Mouse (Mus musculus): ENCODE results near the gene Prx. TPM values are rescaled to one million over a fixed set of nuclear protein-coding genes. Genes with fewer than 3 reads are reported as not detected.

The Prx gene
- polyA plus RNA-seq, 1 experiment: 2.0 TPM

- WGBS: 84% methylated on average over 3 of the region's 3 CpGs
- H3K27ac ChIP-seq (ENCODE audit: control insufficient read depth, insufficient read depth, low read length): no peak overlapping the region; the same call in 1 of the 2 replicates
- H3K4me1 ChIP-seq (replicated peaks; ENCODE audit: control insufficient read depth, insufficient read depth, low read length): peaks cover 2% of the 10 kb centered on the region; the same call in 1 of the 2 replicates
- no peaks in the 10 kb centered on the region for H3K27me3 ChIP-seq (ENCODE audit: control insufficient read depth, insufficient read depth, low read length)
- peaks cover 9% of the 10 kb centered on the region; the same call in 1 of the 2 replicates for H3K36me3 ChIP-seq (ENCODE audit: control insufficient read depth, insufficient read depth, low read length)
- DNase-seq: no peak
- TF ChIP-seq CTCF (IDR thresholded peaks at IDR 0.05; ENCODE audit: borderline replicate concordance, control insufficient read depth, extremely low read depth, insufficient read depth, low read length, poor library complexity) (no peak), POLR2A (IDR thresholded peaks at IDR 0.05; ENCODE audit: control insufficient read depth, extremely low read depth, insufficient read depth, low read length, poor library complexity) (no peak)
- no peak overlapping the region for H3K4me3 ChIP-seq (ENCODE audit: control insufficient read depth, insufficient read depth, low read length)
Observed at GRCm38 (mm10) chr7:27480506-27480905, 18.6 kb upstream of the Prx start.

- H3K4me3 ChIP-seq (ENCODE audit: control insufficient read depth, insufficient read depth, low read length): peak overlapping the region; percentile 22
- no peak for TF ChIP-seq POLR2A (IDR thresholded peaks at IDR 0.05; ENCODE audit: control insufficient read depth, extremely low read depth, insufficient read depth, low read length, poor library complexity)
- no peak for TF ChIP-seq CTCF (IDR thresholded peaks at IDR 0.05; ENCODE audit: borderline replicate concordance, control insufficient read depth, extremely low read depth, insufficient read depth, low read length, poor library complexity)
- H3K27ac ChIP-seq (ENCODE audit: control insufficient read depth, insufficient read depth, low read length): no peak overlapping the region; the same call in 1 of the 2 replicates
- peaks cover 9% of the 10 kb centered on the region; the same call in 1 of the 2 replicates for H3K36me3 ChIP-seq (ENCODE audit: control insufficient read depth, insufficient read depth, low read length)
- 29% methylated on average over 11 of the region's 11 CpGs for WGBS
- DNase-seq: no peak
- no peaks in the 10 kb centered on the region for H3K27me3 ChIP-seq (ENCODE audit: control insufficient read depth, insufficient read depth, low read length)
- H3K4me1 ChIP-seq (replicated peaks; ENCODE audit: control insufficient read depth, insufficient read depth, low read length): peaks cover 2% of the 10 kb centered on the region; the same call in 1 of the 2 replicates
Observed at GRCm38 (mm10) chr7:27480927-27481626, 18.0 kb upstream of the Prx start.

- DNase-seq: peak; percentile 71
- H3K27me3 ChIP-seq (ENCODE audit: control insufficient read depth, insufficient read depth, low read length): no peaks in the 10 kb centered on the region
Observed at GRCm38 (mm10) chr7:27481627-27481969, 17.5 kb upstream of the Prx start.

GRCm38 (mm10) chr7:27483860-27484259 is 15.3 kb upstream of the Prx start:
- H3K4me1 ChIP-seq (replicated peaks; ENCODE audit: control insufficient read depth, insufficient read depth, low read length): peaks cover 10% of the 10 kb centered on the region
- H3K36me3 ChIP-seq (ENCODE audit: control insufficient read depth, insufficient read depth, low read length): no peaks in the 10 kb centered on the region
- DNase-seq: no peak
- TF ChIP-seq CTCF (IDR thresholded peaks at IDR 0.05; ENCODE audit: borderline replicate concordance, control insufficient read depth, extremely low read depth, insufficient read depth, low read length, poor library complexity) (no peak), POLR2A (IDR thresholded peaks at IDR 0.05; ENCODE audit: control insufficient read depth, extremely low read depth, insufficient read depth, low read length, poor library complexity) (no peak)
- no peak overlapping the region for H3K27ac ChIP-seq (ENCODE audit: control insufficient read depth, insufficient read depth, low read length)
- H3K27me3 ChIP-seq (ENCODE audit: control insufficient read depth, insufficient read depth, low read length): no peaks in the 10 kb centered on the region
- WGBS: 94% methylated on average over 4 of the region's 4 CpGs
- no peak overlapping the region for H3K4me3 ChIP-seq (ENCODE audit: control insufficient read depth, insufficient read depth, low read length)

More at GRCm38 (mm10) chr7:27481627-27481969, 17.5 kb upstream of the Prx start:
- WGBS: under 1% methylated on average over 11 of the region's 12 CpGs
- H3K4me1 ChIP-seq (replicated peaks; ENCODE audit: control insufficient read depth, insufficient read depth, low read length): peaks cover 2% of the 10 kb centered on the region; the same call in 1 of the 2 replicates
- no peak for TF ChIP-seq POLR2A (IDR thresholded peaks at IDR 0.05; ENCODE audit: control insufficient read depth, extremely low read depth, insufficient read depth, low read length, poor library complexity)
- no peak for TF ChIP-seq CTCF (IDR thresholded peaks at IDR 0.05; ENCODE audit: borderline replicate concordance, control insufficient read depth, extremely low read depth, insufficient read depth, low read length, poor library complexity)
- H3K27ac ChIP-seq (ENCODE audit: control insufficient read depth, insufficient read depth, low read length): peak overlapping the region; percentile 68
- H3K36me3 ChIP-seq (ENCODE audit: control insufficient read depth, insufficient read depth, low read length): peaks cover 4% of the 10 kb centered on the region; the same call in 1 of the 2 replicates
- peak overlapping the region; percentile 22 for H3K4me3 ChIP-seq (ENCODE audit: control insufficient read depth, insufficient read depth, low read length)

GRCm38 (mm10) chr7:27486102-27486769 is 12.9 kb upstream of the Prx start:
- no peaks in the 10 kb centered on the region for H3K36me3 ChIP-seq (ENCODE audit: control insufficient read depth, insufficient read depth, low read length)
- peaks cover 21% of the 10 kb centered on the region for H3K4me1 ChIP-seq (replicated peaks; ENCODE audit: control insufficient read depth, insufficient read depth, low read length)
- H3K27ac ChIP-seq (ENCODE audit: control insufficient read depth, insufficient read depth, low read length): peak overlapping the region; percentile 78
- DNase-seq: no peak
- peak overlapping the region; percentile 30 for H3K4me3 ChIP-seq (ENCODE audit: control insufficient read depth, insufficient read depth, low read length)
- TF ChIP-seq CTCF (IDR thresholded peaks at IDR 0.05; ENCODE audit: borderline replicate concordance, control insufficient read depth, extremely low read depth, insufficient read depth, low read length, poor library complexity) (no peak), POLR2A (IDR thresholded peaks at IDR 0.05; ENCODE audit: control insufficient read depth, extremely low read depth, insufficient read depth, low read length, poor library complexity) (no peak)
- WGBS: 2% methylated on average over 13 of the region's 13 CpGs
- no peaks in the 10 kb centered on the region for H3K27me3 ChIP-seq (ENCODE audit: control insufficient read depth, insufficient read depth, low read length)

GRCm38 (mm10) chr7:27486770-27487697 is 12.1 kb upstream of the Prx start, which contains the start of gene Sertad1:
TSS of gene Sertad1 (plus strand) at chr7:27486910.
- peak within 1 kb of the TSS; percentile 63 for H3K4me3 ChIP-seq (ENCODE audit: control insufficient read depth, insufficient read depth, low read length)
- H3K27ac ChIP-seq (ENCODE audit: control insufficient read depth, insufficient read depth, low read length): peak within 1 kb of the TSS; percentile 78
- H3K4me1 ChIP-seq (replicated peaks; ENCODE audit: control insufficient read depth, insufficient read depth, low read length): peaks cover 20% of the 10 kb centered on the region
- WGBS: under 1% methylated on average over 80 of the region's 80 CpGs
- no peaks in the 10 kb centered on the region for H3K36me3 ChIP-seq (ENCODE audit: control insufficient read depth, insufficient read depth, low read length)
- peak; percentile 100 for DNase-seq
- no peaks in the 10 kb centered on the region for H3K27me3 ChIP-seq (ENCODE audit: control insufficient read depth, insufficient read depth, low read length)
- TF ChIP-seq POLR2A (IDR thresholded peaks at IDR 0.05; ENCODE audit: control insufficient read depth, extremely low read depth, insufficient read depth, low read length, poor library complexity) (peak; percentile 98), CTCF (IDR thresholded peaks at IDR 0.05; ENCODE audit: borderline replicate concordance, control insufficient read depth, extremely low read depth, insufficient read depth, low read length, poor library complexity) (peak; percentile 87; the same call in 1 of the 2 replicates)

Data from thymus, adult 2 months (tissue).